Mouse (Mus musculus) midbrain, embryonic 13.5 days (tissue): ENCODE measurements around the gene Mapk6. TPM values are rescaled to one million over a fixed set of nuclear protein-coding genes. Genes with fewer than 3 reads are reported as not detected.
"Not testable (repeated sequence)": the region's sequence is repeated elsewhere in the genome, so short reads cannot be mapped to it uniquely, and the experiment has no call there.

Source experiments
- ATAC-seq: fragments of 200-750 bp; cut with Nextera tagmentation; 2 replicates; pipeline ENCODE4 v1.8.0; 2017; ENCODE audit warnings: mild to moderate bottlenecking, moderate TSS enrichment, moderate library complexity
- H3K27ac ChIP-seq: fragments of 300-500 bp; sonication (generic); 2 replicates; pipeline ENCODE4 v1.5.1; 2015; ENCODE audit warnings: inconsistent platforms, mild to moderate bottlenecking, moderate library complexity
- H3K27me3 ChIP-seq: fragments of 300-500 bp; sonication (generic); 2 replicates; pipeline ENCODE4 v1.6.1; 2015; ENCODE audit warnings: mild to moderate bottlenecking, inconsistent platforms
- H3K36me3 ChIP-seq: fragments of 300-500 bp; sonication (generic); 2 replicates; pipeline ENCODE4 v1.6.1; 2015; ENCODE audit warnings: mild to moderate bottlenecking, inconsistent platforms
- H3K4me1 ChIP-seq: fragments of 300-500 bp; sonication (generic); replicated peaks from 2 replicates; pipeline ENCODE4 v1.6.1; 2015; ENCODE audit warnings: inconsistent platforms
- H3K4me2 ChIP-seq: fragments of 300-500 bp; sonication (generic); replicated peaks from 2 replicates; pipeline ENCODE4 v1.6.1; 2015; ENCODE audit warnings: moderate library complexity, mild to moderate bottlenecking, inconsistent platforms
- H3K4me3 ChIP-seq: fragments of 300-500 bp; sonication (generic); replicated peaks from 2 replicates; pipeline ENCODE4 v1.5.1; 2015; ENCODE audit warnings: mild to moderate bottlenecking, inconsistent platforms
- H3K9ac ChIP-seq: fragments of 300-500 bp; sonication (generic); replicated peaks from 2 replicates; pipeline ENCODE4 v1.6.1; 2015; ENCODE audit warnings: mild to moderate bottlenecking, inconsistent platforms
- H3K9me3 ChIP-seq: fragments of 300-500 bp; sonication (generic); 2 replicates; pipeline ENCODE4 v1.6.1; 2016; ENCODE audit warnings: mild to moderate bottlenecking, inconsistent platforms
- WGBS: fragments of 180-500 bp; shearing (Covaris S2); methylation state at CpG from one replicate; pipeline ENCODE4 v1.1.7; 2015; 5-methylcytosine and 5-hydroxymethylcytosine counted together
- polyA plus RNA-seq: library from polyadenylated mRNA; unstranded; fragments of >200 nt; fragmentation: Nextera tagmentation; extraction: Ambion mirVana; gene quantifications from 2 replicates; pipeline ENCODE4 v1.2.1, GENCODE M21; 2015

Mapk6 gene
- polyA plus RNA-seq, 1 experiment from 2014 or later = 196 TPM

- Histone ChIP-seq H3K4me2 (no peak overlapping the region), H3K36me3 (no peaks in the 10 kb centered on the region), H3K4me3 (no peak overlapping the region), H3K4me1 (no peaks in the 10 kb centered on the region), H3K9ac (no peak overlapping the region), H3K27me3 (no peaks in the 10 kb centered on the region), H3K9me3 (no peaks in the 10 kb centered on the region), H3K27ac (no peak overlapping the region)
- ATAC-seq = no peak
- WGBS = 65% methylated on average over 4 of the region's 4 CpGs
Observed at GRCm38 (mm10) chr9:75365195-75365594, 44.6 kb downstream of the Mapk6 start.

- not testable (repeated sequence) for ATAC-seq
Observed at GRCm38 (mm10) chr9:75363702-75364101, 46.1 kb downstream of the Mapk6 start.

GRCm38 (mm10) chr9:75363001-75363400 is 46.8 kb downstream of the Mapk6 start:
- Histone ChIP-seq H3K9ac (no peak overlapping the region), H3K4me2 (no peak overlapping the region), H3K4me1 (no peaks in the 10 kb centered on the region), H3K27ac (no peak overlapping the region), H3K4me3 (no peak overlapping the region), H3K9me3 (no peaks in the 10 kb centered on the region), H3K27me3 (no peaks in the 10 kb centered on the region), H3K36me3 (no peaks in the 10 kb centered on the region)
- ATAC-seq = no peak
- 85% methylated on average over 5 of the region's 5 CpGs for WGBS

More at GRCm38 (mm10) chr9:75363702-75364101, 46.1 kb downstream of the Mapk6 start:
- not testable (repeated sequence) for H3K4me1 ChIP-seq, H3K9ac ChIP-seq, H3K36me3 ChIP-seq, H3K9me3 ChIP-seq, H3K27me3 ChIP-seq, H3K4me3 ChIP-seq, H3K4me2 ChIP-seq, H3K27ac ChIP-seq
- 69% methylated on average over 7 of the region's 7 CpGs for WGBS

- ATAC-seq = no peak
- no peak overlapping the region for H3K27ac ChIP-seq
- 91% methylated on average over 4 of the region's 4 CpGs for WGBS
Observed at GRCm38 (mm10) chr9:75362201-75362600, 47.6 kb downstream of the Mapk6 start.

GRCm38 (mm10) chr9:75361699-75362098 is 48.1 kb downstream of the Mapk6 start:
- WGBS = 46% methylated on average over 5 of the region's 5 CpGs
- Histone ChIP-seq H3K4me2 (no peak overlapping the region), H3K9me3 (no peaks in the 10 kb centered on the region), H3K4me3 (no peak overlapping the region), H3K27me3 (no peaks in the 10 kb centered on the region), H3K36me3 (no peaks in the 10 kb centered on the region), H3K9ac (no peak overlapping the region), H3K4me1 (no peaks in the 10 kb centered on the region), H3K27ac (no peak overlapping the region)
- peak; percentile 62; the same call in 1 of the 2 replicates for ATAC-seq

More at GRCm38 (mm10) chr9:75362201-75362600, 47.6 kb downstream of the Mapk6 start:
- no peaks in the 10 kb centered on the region for H3K27me3 ChIP-seq
- H3K4me3 ChIP-seq = no peak overlapping the region
- H3K36me3 ChIP-seq = no peaks in the 10 kb centered on the region
- no peaks in the 10 kb centered on the region for H3K9me3 ChIP-seq
- no peaks in the 10 kb centered on the region for H3K4me1 ChIP-seq
- no peak overlapping the region for H3K4me2 ChIP-seq
- H3K9ac ChIP-seq = no peak overlapping the region

GRCm38 (mm10) chr9:75357087-75357654 is 52.6 kb downstream of the Mapk6 start:
- Histone ChIP-seq H3K4me3 (no peak overlapping the region), H3K36me3 (no peaks in the 10 kb centered on the region), H3K4me2 (no peak overlapping the region), H3K27ac (no peak overlapping the region), H3K9ac (no peak overlapping the region), H3K27me3 (no peaks in the 10 kb centered on the region), H3K4me1 (no peaks in the 10 kb centered on the region), H3K9me3 (no peaks in the 10 kb centered on the region)
- no peak for ATAC-seq
- 84% methylated on average over 9 of the region's 9 CpGs for WGBS

GRCm38 (mm10) chr9:75355783-75356182 is 54.0 kb downstream of the Mapk6 start:
- H3K4me3 ChIP-seq = no peak overlapping the region
- H3K27ac ChIP-seq = no peak overlapping the region
- no peaks in the 10 kb centered on the region for H3K36me3 ChIP-seq
- H3K4me2 ChIP-seq = no peak overlapping the region
- no peak for ATAC-seq
- no peaks in the 10 kb centered on the region for H3K9me3 ChIP-seq
- 93% methylated on average over 4 of the region's 4 CpGs for WGBS
- no peaks in the 10 kb centered on the region for H3K4me1 ChIP-seq
- no peak overlapping the region for H3K9ac ChIP-seq
- no peaks in the 10 kb centered on the region for H3K27me3 ChIP-seq

GRCm38 (mm10) chr9:75353094-75353493 is 56.7 kb downstream of the Mapk6 start:
- ATAC-seq = no peak
- Histone ChIP-seq H3K4me3 (no peak overlapping the region), H3K36me3 (0 out of 2 replicates have a peak, but pooled peaks cover 2% of the 10 kb centered on the region), H3K4me1 (no peaks in the 10 kb centered on the region), H3K4me2 (no peak overlapping the region), H3K27ac (no peak overlapping the region), H3K9ac (no peak overlapping the region), H3K9me3 (no peaks in the 10 kb centered on the region), H3K27me3 (no peaks in the 10 kb centered on the region)
- 74% methylated on average over 8 of the region's 8 CpGs for WGBS

- no peak overlapping the region for H3K4me2 ChIP-seq
- H3K4me3 ChIP-seq = no peak overlapping the region
- WGBS = 52% methylated on average over 3 of the region's 3 CpGs
- no peaks in the 10 kb centered on the region for H3K9me3 ChIP-seq
- H3K27me3 ChIP-seq = no peaks in the 10 kb centered on the region
- no peak for ATAC-seq
- H3K4me1 ChIP-seq = no peaks in the 10 kb centered on the region
- H3K27ac ChIP-seq = no peak overlapping the region
- H3K9ac ChIP-seq = no peak overlapping the region
- peaks cover 30% of the 10 kb centered on the region for H3K36me3 ChIP-seq
Observed at GRCm38 (mm10) chr9:75348641-75349040, 61.2 kb downstream of the Mapk6 start.

- Histone ChIP-seq H3K4me2 (no peak overlapping the region), H3K9ac (no peak overlapping the region), H3K4me1 (no peaks in the 10 kb centered on the region), H3K27me3 (no peaks in the 10 kb centered on the region), H3K36me3 (peaks cover 35% of the 10 kb centered on the region), H3K27ac (no peak overlapping the region), H3K9me3 (no peaks in the 10 kb centered on the region), H3K4me3 (no peak overlapping the region)
- 96% methylated on average over 17 of the region's 17 CpGs for WGBS
- no peak for ATAC-seq
Observed at GRCm38 (mm10) chr9:75348066-75348465, 61.7 kb downstream of the Mapk6 start.

GRCm38 (mm10) chr9:75347458-75347857 is 62.3 kb downstream of the Mapk6 start, which contains the start of gene Bcl2l10:
Bcl2l10 (plus strand) TSS chr9:75347758.
- Histone ChIP-seq H3K27ac (no peak within 1 kb of the TSS), H3K9ac (no peak within 1 kb of the TSS), H3K36me3 (peaks cover 41% of the 10 kb centered on the region), H3K27me3 (no peaks in the 10 kb centered on the region), H3K4me3 (no peak within 1 kb of the TSS), H3K9me3 (no peaks in the 10 kb centered on the region), H3K4me2 (no peak within 1 kb of the TSS), H3K4me1 (no peaks in the 10 kb centered on the region)
- ATAC-seq = no peak
- 93% methylated on average over 5 of the region's 5 CpGs for WGBS

GRCm38 (mm10) chr9:75342433-75342832 is 67.4 kb downstream of the Mapk6 start:
- Histone ChIP-seq H3K9ac (no peak overlapping the region), H3K27ac (no peak overlapping the region), H3K27me3 (no peaks in the 10 kb centered on the region), H3K4me1 (no peaks in the 10 kb centered on the region), H3K9me3 (no peaks in the 10 kb centered on the region), H3K4me2 (no peak overlapping the region), H3K4me3 (no peak overlapping the region), H3K36me3 (peaks cover 76% of the 10 kb centered on the region)
- no peak for ATAC-seq
- WGBS = 90% methylated on average over 4 of the region's 4 CpGs

GRCm38 (mm10) chr9:75338016-75338415 is 71.8 kb downstream of the Mapk6 start:
- H3K4me1 ChIP-seq = no peaks in the 10 kb centered on the region
- peaks cover 83% of the 10 kb centered on the region for H3K36me3 ChIP-seq
- WGBS = 94% methylated on average over 6 of the region's 6 CpGs
- no peaks in the 10 kb centered on the region for H3K9me3 ChIP-seq
- H3K4me3 ChIP-seq = no peak overlapping the region
- no peak overlapping the region for H3K9ac ChIP-seq
- no peak overlapping the region for H3K4me2 ChIP-seq
- H3K27me3 ChIP-seq = no peaks in the 10 kb centered on the region
- no peak for ATAC-seq
- no peak overlapping the region for H3K27ac ChIP-seq
